Mouse (Mus musculus) hindbrain, embryonic 15.5 days (tissue): ENCODE measurements around the gene Akap2. TPM values are rescaled to one million over a fixed set of nuclear protein-coding genes. Genes with fewer than 3 reads are reported as not detected.

Experiments
- ATAC-seq: fragments of 200-750 bp; cut with Nextera tagmentation; 2 replicates; pipeline ENCODE4 v1.8.0; 2017; ENCODE audit warnings: low read depth, moderate number of reproducible peaks, moderate TSS enrichment; ENCODE audit not compliant: low FRiP score
- H3K27ac ChIP-seq: fragments of 300-500 bp; sonication (generic); replicated peaks from 2 replicates; pipeline ENCODE4 v1.5.1; 2015; ENCODE audit warnings: mild to moderate bottlenecking, inconsistent platforms
- H3K27me3 ChIP-seq: fragments of 300-500 bp; sonication (generic); 2 replicates; pipeline ENCODE4 v1.6.1; 2015; ENCODE audit warnings: control low read depth, inconsistent platforms
- H3K36me3 ChIP-seq: fragments of 300-500 bp; sonication (generic); 2 replicates; pipeline ENCODE4 v1.6.1; 2015; ENCODE audit warnings: control low read depth, inconsistent platforms
- H3K4me1 ChIP-seq: fragments of 300-500 bp; sonication (generic); replicated peaks from 2 replicates; pipeline ENCODE4 v1.6.1; 2015; ENCODE audit warnings: control low read depth, inconsistent platforms
- H3K4me2 ChIP-seq: fragments of 300-500 bp; sonication (generic); 2 replicates; pipeline ENCODE4 v1.6.1; 2015; ENCODE audit warnings: moderate library complexity, mild to moderate bottlenecking, inconsistent platforms
- H3K4me3 ChIP-seq: fragments of 300-500 bp; sonication (generic); 2 replicates; pipeline ENCODE4 v1.5.1; 2015; ENCODE audit warnings: mild to moderate bottlenecking, inconsistent platforms
- H3K9ac ChIP-seq: fragments of 300-500 bp; sonication (generic); 2 replicates; pipeline ENCODE4 v1.6.1; 2015; ENCODE audit warnings: inconsistent platforms
- H3K9me3 ChIP-seq: fragments of 300-500 bp; sonication (generic); 2 replicates; pipeline ENCODE4 v1.6.1; 2016; ENCODE audit warnings: control low read depth, inconsistent platforms
- WGBS: fragments of 180-500 bp; shearing (Covaris S2); methylation state at CpG from one replicate; pipeline ENCODE4 v1.1.7; 2015; 5-methylcytosine and 5-hydroxymethylcytosine counted together
- polyA plus RNA-seq: library from polyadenylated mRNA; unstranded; fragments of >200 nt; fragmentation: Nextera tagmentation; extraction: Ambion mirVana; gene quantifications from 2 replicates; pipeline ENCODE4 v1.2.1, GENCODE M21; 2015

Gene Akap2
- polyA plus RNA-seq, 1 experiment from 2014 or later = 11.4 TPM

GRCm38 (mm10) chr4:57892001-57892586 is 174.6 kb downstream of the Akap2 start:
- H3K9ac ChIP-seq = no peak overlapping the region

GRCm38 (mm10) chr4:57895140-57895539 is 177.7 kb downstream of the Akap2 start:
- H3K4me3 ChIP-seq = no peak overlapping the region
- peaks cover 4% of the 10 kb centered on the region for H3K4me1 ChIP-seq
- 44% methylated on average over 5 of the region's 5 CpGs for WGBS
- H3K27me3 ChIP-seq = no peaks in the 10 kb centered on the region
- no peak overlapping the region for H3K27ac ChIP-seq
- H3K9me3 ChIP-seq = no peaks in the 10 kb centered on the region
- no peak overlapping the region for H3K4me2 ChIP-seq
- ATAC-seq = no peak
- H3K9ac ChIP-seq = no peak overlapping the region
- no peaks in the 10 kb centered on the region for H3K36me3 ChIP-seq

More at GRCm38 (mm10) chr4:57892001-57892586, 174.6 kb downstream of the Akap2 start:
- Histone ChIP-seq H3K27ac (no peak overlapping the region), H3K4me2 (no peak overlapping the region), H3K4me1 (peaks cover 4% of the 10 kb centered on the region), H3K4me3 (no peak overlapping the region), H3K27me3 (no peaks in the 10 kb centered on the region), H3K36me3 (no peaks in the 10 kb centered on the region), H3K9me3 (no peaks in the 10 kb centered on the region)
- WGBS = 38% methylated on average over 10 of the region's 10 CpGs
- no peak for ATAC-seq

GRCm38 (mm10) chr4:57895902-57896301 is 178.4 kb downstream of the Akap2 start:
- Histone ChIP-seq H3K27me3 (no peaks in the 10 kb centered on the region), H3K4me2 (no peak overlapping the region), H3K4me1 (peaks cover 4% of the 10 kb centered on the region), H3K4me3 (no peak overlapping the region), H3K36me3 (no peaks in the 10 kb centered on the region), H3K27ac (no peak overlapping the region), H3K9ac (no peak overlapping the region), H3K9me3 (no peaks in the 10 kb centered on the region)
- ATAC-seq = no peak
- WGBS = 67% methylated on average over 6 of the region's 6 CpGs

DNA sequence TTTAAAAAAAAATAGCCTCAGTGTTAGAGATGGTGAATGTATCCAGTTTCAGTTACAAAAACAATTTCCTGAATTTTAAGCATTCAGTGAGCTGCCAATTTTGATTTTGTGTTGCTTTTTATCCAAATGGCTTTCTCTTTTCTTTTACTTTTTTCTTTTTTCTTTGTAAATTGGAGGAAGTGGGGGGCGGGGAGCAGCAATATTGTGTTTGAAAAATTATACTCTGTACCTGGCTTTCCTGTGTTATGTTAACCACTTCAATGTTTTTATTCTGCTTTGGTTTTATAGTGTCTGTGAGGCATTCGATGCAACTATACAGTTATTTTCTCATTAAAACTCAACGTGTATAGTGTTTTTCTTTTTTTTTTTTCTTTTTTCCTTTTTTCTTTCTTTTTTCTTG is 179.2 kb downstream of the Akap2 start:
- ATAC-seq = no peak
- peaks cover 4% of the 10 kb centered on the region for H3K4me1 ChIP-seq
- no peak overlapping the region for H3K4me2 ChIP-seq
- H3K9me3 ChIP-seq = no peaks in the 10 kb centered on the region
- no peaks in the 10 kb centered on the region for H3K36me3 ChIP-seq
- WGBS = 84% methylated on average over 3 of the region's 3 CpGs
- H3K4me3 ChIP-seq = no peak overlapping the region
- no peak overlapping the region for H3K27ac ChIP-seq
- H3K27me3 ChIP-seq = no peaks in the 10 kb centered on the region
- H3K9ac ChIP-seq = no peak overlapping the region

DNA sequence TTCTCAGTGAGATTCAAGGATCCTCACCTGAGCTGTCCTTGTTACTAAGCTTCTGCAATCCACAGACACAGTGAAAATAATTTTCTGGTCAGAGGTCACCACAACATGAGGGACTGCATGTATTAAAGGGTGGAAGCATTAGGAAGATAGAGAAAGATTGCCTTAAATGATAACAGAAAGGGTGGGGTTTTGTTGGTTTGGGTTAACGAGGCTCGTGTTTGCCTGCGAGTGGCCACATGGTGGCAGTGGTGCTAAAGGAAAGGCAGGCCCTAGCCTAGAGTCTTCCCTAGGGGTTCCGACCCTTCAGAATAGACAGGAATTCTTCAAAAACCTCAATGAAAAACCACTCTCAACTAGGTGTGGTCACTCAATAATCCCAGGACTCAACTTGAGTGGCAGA is 183.8 kb downstream of the Akap2 start:
- Histone ChIP-seq H3K4me1 (peaks cover 5% of the 10 kb centered on the region; the same call in 1 of the 2 replicates), H3K27ac (no peak overlapping the region), H3K36me3 (no peaks in the 10 kb centered on the region), H3K27me3 (no peaks in the 10 kb centered on the region), H3K4me3 (no peak overlapping the region), H3K9me3 (no peaks in the 10 kb centered on the region), H3K4me2 (no peak overlapping the region), H3K9ac (no peak overlapping the region)
- 0 out of 2 replicates have a peak, but pooled peaks have one; percentile 28 for ATAC-seq
- 12% methylated on average over 4 of the region's 4 CpGs for WGBS

- Histone ChIP-seq H3K36me3 (no peaks in the 10 kb centered on the region), H3K27ac (no peak overlapping the region), H3K4me2 (no peak overlapping the region), H3K27me3 (no peaks in the 10 kb centered on the region), H3K9ac (no peak overlapping the region), H3K9me3 (no peaks in the 10 kb centered on the region), H3K4me1 (peaks cover 5% of the 10 kb centered on the region; the same call in 1 of the 2 replicates), H3K4me3 (no peak overlapping the region)
- ATAC-seq = no peak
- 87% methylated on average over 5 of the region's 5 CpGs for WGBS
Observed at GRCm38 (mm10) chr4:57902619-57903018, 185.2 kb downstream of the Akap2 start.

- Histone ChIP-seq H3K27me3 (no peaks in the 10 kb centered on the region), H3K4me2 (0 out of 2 replicates have a peak overlapping the region, but pooled peaks have one; percentile 7), H3K36me3 (no peaks in the 10 kb centered on the region), H3K9me3 (no peaks in the 10 kb centered on the region), H3K9ac (no peak overlapping the region), H3K4me3 (no peak overlapping the region), H3K4me1 (peaks cover 5% of the 10 kb centered on the region; the same call in 1 of the 2 replicates), H3K27ac (no peak overlapping the region)
- 14% methylated on average over 5 of the region's 5 CpGs for WGBS
- peak; percentile 65 for ATAC-seq
Observed at GRCm38 (mm10) chr4:57904211-57904610, 186.8 kb downstream of the Akap2 start.

DNA sequence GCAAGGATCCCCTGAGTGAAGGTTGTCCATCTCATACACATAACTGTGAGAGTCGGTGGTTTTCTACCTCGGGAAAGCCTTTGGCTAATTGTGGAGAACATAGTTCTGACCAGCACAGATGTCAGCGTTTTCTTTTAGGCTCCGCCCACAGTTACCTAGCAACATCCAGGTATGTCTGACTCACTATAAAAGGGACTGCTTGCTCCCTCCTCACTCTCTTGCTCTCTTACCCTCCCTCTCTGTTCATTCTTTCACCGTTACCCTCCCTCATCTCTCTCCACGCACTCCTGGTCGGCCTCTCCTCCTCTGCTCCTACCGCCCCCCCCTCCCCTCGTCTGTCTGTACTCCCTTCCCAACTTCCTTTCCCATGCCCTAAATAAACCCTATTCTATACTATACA is 187.2 kb downstream of the Akap2 start:
- Histone ChIP-seq H3K9me3 (no peaks in the 10 kb centered on the region), H3K27ac (no peak overlapping the region), H3K27me3 (no peaks in the 10 kb centered on the region), H3K4me3 (no peak overlapping the region), H3K36me3 (no peaks in the 10 kb centered on the region), H3K9ac (no peak overlapping the region), H3K4me1 (peaks cover 5% of the 10 kb centered on the region; the same call in 1 of the 2 replicates), H3K4me2 (0 out of 2 replicates have a peak overlapping the region, but pooled peaks have one; percentile 7)
- 28% methylated on average over 9 of the region's 9 CpGs for WGBS
- peak; percentile 49; the same call in 1 of the 2 replicates for ATAC-seq

- Histone ChIP-seq H3K4me2 (no peak overlapping the region), H3K9me3 (no peaks in the 10 kb centered on the region), H3K4me1 (peaks cover 5% of the 10 kb centered on the region; the same call in 1 of the 2 replicates), H3K36me3 (no peaks in the 10 kb centered on the region), H3K27me3 (no peaks in the 10 kb centered on the region), H3K4me3 (no peak overlapping the region), H3K27ac (no peak overlapping the region), H3K9ac (no peak overlapping the region)
- no peak for ATAC-seq
- 62% methylated on average over 2 of the region's 2 CpGs for WGBS
Observed at GRCm38 (mm10) chr4:57906708-57907107, 189.3 kb downstream of the Akap2 start.

GRCm38 (mm10) chr4:57908860-57909259 is 191.4 kb downstream of the Akap2 start:
- Histone ChIP-seq H3K4me1 (peaks cover 5% of the 10 kb centered on the region; the same call in 1 of the 2 replicates), H3K36me3 (no peaks in the 10 kb centered on the region), H3K9ac (no peak overlapping the region), H3K27me3 (no peaks in the 10 kb centered on the region), H3K4me2 (no peak overlapping the region), H3K4me3 (no peak overlapping the region), H3K9me3 (no peaks in the 10 kb centered on the region), H3K27ac (no peak overlapping the region)
- no peak for ATAC-seq
- WGBS = 82% methylated on average over 6 of the region's 6 CpGs

- Histone ChIP-seq H3K4me3 (no peak overlapping the region), H3K4me2 (no peak overlapping the region), H3K9ac (no peak overlapping the region), H3K36me3 (no peaks in the 10 kb centered on the region), H3K27ac (no peak overlapping the region), H3K27me3 (no peaks in the 10 kb centered on the region), H3K9me3 (no peaks in the 10 kb centered on the region), H3K4me1 (0 out of 2 replicates have a peak, but pooled peaks cover 5% of the 10 kb centered on the region)
- ATAC-seq = no peak
Observed at GRCm38 (mm10) chr4:57913021-57913420, 195.6 kb downstream of the Akap2 start.

DNA sequence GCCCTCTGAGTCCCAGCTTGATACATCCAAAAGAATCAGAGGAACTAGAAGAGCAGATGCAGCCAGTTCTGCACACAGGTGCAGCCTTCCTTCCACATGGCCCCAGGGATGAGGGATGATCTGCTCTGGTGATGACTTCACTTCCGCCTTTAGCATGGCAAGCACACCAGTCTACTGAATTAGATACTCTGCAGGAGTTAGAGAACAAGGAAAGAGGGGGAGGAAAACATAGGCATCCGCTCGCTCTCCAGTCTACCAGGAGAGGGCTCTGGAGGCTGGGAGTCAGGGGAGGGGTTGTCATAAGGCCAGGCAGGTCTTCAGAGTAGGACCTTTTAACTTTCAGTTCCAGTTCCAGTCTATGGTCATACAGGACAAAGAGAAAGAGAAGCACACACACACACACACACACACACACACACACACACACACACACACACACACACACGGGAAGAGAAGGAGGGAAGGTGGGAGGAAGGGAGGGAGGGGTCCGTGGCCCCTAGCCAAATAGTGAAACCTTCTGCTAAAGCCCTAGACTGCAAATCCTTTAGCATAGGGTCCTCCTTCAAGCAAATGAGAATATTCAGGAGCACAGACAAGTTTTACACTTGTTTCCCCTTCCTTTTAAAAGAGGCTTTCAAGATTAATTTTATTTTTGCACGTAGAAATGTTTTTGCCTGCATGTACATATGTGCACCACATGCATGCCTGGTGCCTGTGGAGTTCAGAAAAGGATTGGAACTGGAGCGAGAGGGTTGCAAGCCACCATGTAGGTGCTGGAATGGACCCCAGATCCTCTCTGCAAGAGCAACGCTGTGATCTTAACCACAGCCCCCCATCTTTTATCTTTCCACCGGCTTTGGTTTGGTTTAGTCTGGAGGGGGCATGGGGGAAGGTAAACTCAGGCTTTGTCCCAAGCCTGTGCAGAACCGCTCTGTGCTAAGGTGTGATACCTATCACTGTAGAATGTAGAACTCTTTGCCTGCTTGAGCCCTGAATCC is 197.0 kb downstream of the Akap2 start:
- H3K4me2 ChIP-seq = no peak overlapping the region
- 0 out of 2 replicates have a peak, but pooled peaks have one; percentile 15 for ATAC-seq
- H3K27me3 ChIP-seq = no peaks in the 10 kb centered on the region
- no peak overlapping the region for H3K4me3 ChIP-seq
- H3K9ac ChIP-seq = no peak overlapping the region
- WGBS = 83% methylated on average over 9 of the region's 10 CpGs
- H3K27ac ChIP-seq = no peak overlapping the region
- H3K36me3 ChIP-seq = no peaks in the 10 kb centered on the region
- H3K9me3 ChIP-seq = no peaks in the 10 kb centered on the region
- H3K4me1 ChIP-seq = 0 out of 2 replicates have a peak, but pooled peaks cover 5% of the 10 kb centered on the region
